Mouse (Mus musculus) telencephalon, adult 2 months (tissue): ENCODE data around the gene Rangap1.

Experiments
- DNase-seq: peaks from one replicate; pipeline ENCODE4 v3.0.0-alpha.2; 2011; ENCODE audit warnings: low read depth, low spot score

Rangap1 gene

GRCm38 (mm10) chr15:81744992-81745600, at the start of gene Rangap1, which contains the start of gene Zc3h7b:
Gene Rangap1 (minus strand): TSS chr15:81745530.
Gene Zc3h7b (plus strand): TSS chr15:81745057.
- DNase-seq: no peak

DNA sequence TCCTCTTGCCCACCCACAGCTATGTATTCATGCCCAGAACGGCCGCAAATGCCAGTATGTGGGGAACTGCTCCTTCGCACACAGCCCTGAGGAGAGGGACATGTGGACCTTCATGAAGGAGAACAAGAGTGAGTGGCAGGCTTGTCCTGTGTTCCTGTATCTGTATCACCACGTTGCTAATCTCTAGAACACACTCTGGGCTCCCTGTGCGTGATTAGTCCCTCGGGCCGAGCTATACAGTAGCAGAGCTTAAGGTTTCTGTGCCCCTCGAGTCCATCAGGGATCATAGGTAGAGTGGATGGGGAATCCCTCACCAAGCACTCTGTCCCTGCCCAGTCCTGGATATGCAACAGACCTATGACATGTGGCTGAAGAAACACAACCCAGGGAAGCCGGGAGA, 47.1 kb upstream of the Rangap1 start:
- DNase-seq: no peak

DNA sequence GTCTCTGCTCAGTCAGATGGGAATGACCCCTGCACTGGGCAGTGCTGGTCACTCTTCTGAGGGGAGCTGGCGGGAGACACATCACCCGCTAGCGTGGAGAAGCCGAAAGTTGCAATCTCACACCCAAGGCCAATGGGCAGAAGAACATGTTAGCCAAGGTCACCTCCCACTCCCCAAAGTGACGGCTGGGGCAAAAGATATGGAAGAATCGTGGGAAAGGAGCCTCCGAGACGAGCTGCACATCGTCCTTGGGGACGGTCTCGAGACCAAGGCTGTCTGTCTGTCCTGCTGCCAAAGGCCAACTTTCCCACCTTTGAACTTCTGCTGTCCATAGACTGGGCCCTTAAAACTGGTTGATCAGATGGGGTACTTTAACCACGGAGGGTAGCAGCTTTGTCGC, 42.2 kb upstream of the Rangap1 start:
- no peak for DNase-seq

DNA sequence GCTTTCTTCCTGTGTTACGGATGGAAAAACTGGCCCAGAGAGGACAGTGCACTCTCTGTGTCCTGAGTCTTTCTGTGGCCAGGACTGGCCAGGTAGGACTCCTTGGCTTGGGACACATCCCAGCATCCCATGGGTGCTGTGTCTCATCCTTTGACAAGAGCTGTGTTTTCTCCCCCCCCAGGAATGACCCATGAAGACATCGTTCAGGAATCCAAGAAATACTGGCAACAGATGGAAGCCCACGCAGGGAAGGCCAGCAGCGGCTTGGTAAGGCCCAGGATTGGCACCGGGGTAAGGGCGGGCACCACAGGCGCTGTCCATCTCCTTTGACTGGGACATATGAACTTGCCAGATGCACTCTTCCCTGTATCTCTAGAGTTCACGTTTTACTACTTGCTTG, 40.4 kb upstream of the Rangap1 start:
- no peak for DNase-seq

DNA sequence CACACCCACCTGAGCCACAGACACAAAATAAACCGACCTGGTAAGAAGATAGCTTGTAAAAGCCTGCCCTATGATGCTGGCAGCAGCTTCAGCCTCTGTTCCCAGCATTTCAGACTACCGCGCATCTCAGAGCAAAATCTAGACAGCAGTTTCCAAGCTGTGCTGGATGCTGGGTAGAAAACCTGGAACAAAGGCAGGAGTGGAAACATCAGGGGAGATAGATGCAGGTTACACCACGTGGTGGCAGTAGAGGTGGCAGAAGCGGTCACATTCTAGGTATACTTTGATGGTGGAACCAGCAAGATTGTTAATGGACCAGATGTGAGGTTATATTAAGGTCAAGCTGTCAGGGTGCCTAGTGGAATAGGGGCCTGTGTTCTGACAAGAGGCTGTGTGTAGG, 39.4 kb upstream of the Rangap1 start:
- no peak for DNase-seq

GRCm38 (mm10) chr15:81781816-81782215, 36.5 kb upstream of the Rangap1 start:
- DNase-seq: no peak

- DNase-seq: no peak
Observed at GRCm38 (mm10) chr15:81776631-81777422, 31.5 kb upstream of the Rangap1 start.

DNA sequence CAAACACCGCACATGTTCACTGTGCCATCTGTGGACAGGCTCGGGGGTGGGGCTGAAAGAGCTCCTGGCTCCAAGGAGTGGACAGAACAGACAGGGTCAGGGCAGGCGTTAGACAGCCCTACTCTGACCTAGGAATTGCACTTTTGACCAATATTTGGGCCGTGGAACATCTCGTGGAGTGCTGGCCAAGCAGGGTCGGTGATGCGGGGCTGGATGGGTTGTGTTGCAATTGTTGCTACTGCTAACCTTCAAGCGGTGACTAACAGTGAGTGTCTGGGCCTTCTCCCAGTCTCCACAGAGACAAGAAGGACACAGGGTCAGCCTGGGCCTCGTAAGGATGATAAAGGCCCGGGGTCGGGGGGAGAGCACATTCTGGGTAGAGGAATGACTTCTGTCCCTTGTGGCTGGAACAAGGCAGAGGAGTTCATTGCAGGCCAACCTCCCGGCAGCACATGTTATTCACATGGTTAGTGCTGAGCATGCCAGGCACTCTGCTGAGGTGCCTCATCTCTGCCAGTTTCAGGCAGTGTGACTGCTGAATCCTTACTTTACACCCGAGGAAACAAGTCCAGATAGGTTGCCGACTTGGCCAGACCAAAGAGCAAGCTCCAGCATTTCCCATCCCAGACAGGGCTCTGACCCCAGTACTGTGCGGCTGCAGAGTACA, 29.3 kb upstream of the Rangap1 start:
- DNase-seq: no peak

GRCm38 (mm10) chr15:81772431-81773120, 27.2 kb upstream of the Rangap1 start:
- no peak for DNase-seq

DNA sequence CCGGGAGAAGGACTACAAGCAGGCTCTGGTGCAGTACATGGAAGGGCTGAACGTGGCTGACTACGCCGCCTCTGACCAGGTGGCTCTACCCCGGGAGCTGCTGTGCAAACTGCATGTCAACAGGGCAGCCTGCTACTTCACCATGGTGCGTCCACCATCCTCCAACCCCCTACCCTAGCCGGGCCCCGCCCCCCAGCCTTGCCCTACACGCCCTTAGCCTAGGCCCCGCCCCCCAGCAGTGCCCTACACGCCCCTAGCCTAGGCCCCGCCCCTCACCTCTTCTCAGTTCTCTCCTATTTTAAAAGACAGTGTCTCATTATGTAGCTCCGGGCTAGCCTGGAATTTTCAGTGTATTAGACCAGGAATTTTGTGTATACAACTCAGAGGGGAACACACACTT, 23.7 kb upstream of the Rangap1 start:
- no peak for DNase-seq

DNA sequence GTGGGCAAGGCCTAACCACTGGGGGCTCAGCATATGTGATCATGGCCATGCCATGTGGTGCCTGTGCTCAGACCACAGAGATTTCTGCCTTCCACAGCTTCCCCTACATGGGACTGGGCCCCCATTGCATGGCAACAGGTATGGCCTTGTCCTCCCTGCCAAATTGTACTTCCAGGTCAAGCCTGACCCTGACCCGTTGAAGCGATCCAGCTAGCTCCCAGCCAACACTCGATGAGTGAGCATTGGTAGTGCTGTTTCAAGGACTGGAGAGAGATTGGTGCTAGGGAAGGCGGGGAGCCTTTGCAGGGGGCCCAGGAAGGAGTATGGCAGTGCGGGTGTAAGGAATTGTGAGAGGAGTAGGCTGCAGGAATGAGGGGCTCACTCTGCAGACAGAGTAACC, 21.1 kb upstream of the Rangap1 start:
- DNase-seq: no peak

DNA sequence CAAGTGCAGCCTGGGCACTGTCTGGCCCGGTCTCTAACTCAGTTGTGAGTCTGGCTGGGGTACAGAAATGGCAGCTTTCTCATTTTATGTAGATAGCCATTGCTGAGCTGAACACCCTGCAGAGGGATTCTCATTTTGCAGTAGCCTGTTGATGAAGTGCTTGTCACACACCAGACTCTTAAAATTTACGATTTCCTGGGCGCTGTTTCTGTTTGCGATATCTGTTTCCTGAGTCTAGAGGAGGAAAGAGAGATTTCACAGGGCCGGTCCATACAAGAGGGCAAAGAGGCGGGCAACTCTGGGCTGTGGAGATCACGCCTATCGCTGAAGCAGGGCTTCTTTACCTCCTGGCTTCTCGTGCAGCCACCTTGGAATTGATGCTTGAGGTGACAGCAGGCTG, 20.3 kb upstream of the Rangap1 start:
- DNase-seq: no peak

GRCm38 (mm10) chr15:81764573-81764972, 19.2 kb upstream of the Rangap1 start:
- no peak for DNase-seq

DNA sequence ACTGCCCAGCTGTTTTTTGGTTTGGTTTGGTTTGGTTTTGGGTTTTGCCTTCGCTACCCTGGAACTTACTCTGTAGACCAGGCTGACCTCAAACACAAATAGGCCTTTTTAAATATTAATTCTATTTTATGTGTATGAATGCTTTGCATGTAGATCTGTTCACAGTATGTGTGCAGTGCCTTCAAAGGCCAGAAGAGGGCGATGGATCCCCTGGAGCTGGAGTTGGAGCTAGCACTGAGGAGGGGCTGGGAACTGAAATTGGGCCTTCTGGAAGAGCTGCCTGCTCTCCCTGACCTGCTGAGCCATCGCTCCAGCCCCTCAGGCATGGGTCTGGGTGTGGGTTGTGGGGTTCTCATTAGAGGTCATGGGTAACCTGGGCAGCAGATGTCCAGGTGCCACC, 16.6 kb upstream of the Rangap1 start:
- no peak for DNase-seq

DNA sequence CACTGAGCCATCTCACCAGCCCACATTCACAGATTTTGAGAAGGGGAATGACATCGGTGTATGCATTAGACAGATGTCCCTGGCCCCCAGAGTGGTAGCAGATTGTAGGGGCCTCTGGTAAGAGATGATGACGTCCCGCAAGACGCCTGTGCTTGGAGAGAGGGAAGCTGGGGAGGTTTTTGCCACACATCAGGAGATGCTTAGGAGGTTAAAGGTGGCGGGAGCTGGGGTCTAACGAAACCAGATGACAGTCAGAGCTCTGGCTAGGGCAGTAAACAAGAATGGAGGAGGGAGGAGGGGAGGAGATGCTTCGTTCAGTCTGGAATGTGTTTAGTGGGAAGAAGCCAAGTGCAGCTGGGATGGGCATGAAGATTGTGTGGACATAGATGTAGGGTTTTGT, 16.1 kb upstream of the Rangap1 start:
- DNase-seq: no peak

DNA sequence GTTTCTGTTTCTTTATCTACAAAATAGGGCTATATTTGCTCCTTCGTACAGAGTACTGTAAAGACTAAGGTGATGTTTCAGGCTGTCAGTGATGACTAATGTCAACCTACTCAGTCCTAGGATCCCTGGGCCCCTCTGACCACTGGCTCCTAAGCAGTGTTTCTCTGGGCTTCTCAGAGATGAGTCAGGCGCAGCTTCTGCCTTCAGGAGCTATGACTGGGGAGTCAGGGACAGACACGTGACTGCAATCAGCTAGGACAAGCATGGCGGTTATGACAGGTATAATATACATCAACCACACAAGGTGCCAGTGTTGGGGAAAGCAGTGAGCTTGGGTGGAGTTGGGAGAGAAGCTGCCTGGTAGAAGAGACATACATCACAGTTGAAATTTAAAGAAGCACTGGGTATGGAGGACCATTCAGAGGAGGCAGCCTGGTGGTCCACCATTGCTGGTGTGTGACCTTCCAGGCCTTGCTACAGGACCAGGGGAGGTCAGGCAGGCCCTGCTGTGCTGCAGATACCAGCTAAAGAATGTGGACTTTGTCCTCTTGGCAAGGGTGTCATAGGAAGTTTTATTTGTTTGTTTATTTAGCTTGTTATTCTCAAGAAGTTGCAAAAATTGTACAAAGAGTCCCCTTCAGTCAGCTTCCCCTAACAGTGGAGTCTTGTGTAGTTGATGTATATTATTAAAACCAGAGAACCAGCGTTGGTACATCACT, 15.2 kb upstream of the Rangap1 start:
- no peak for DNase-seq

- no peak for DNase-seq
Observed at GRCm38 (mm10) chr15:81759542-81759941, 14.2 kb upstream of the Rangap1 start.

- no peak for DNase-seq
Observed at GRCm38 (mm10) chr15:81758701-81759100, 13.4 kb upstream of the Rangap1 start.

GRCm38 (mm10) chr15:81753669-81754068, 8.3 kb upstream of the Rangap1 start:
- no peak for DNase-seq

GRCm38 (mm10) chr15:81749742-81750141, 4.4 kb upstream of the Rangap1 start:
- DNase-seq: no peak

DNA sequence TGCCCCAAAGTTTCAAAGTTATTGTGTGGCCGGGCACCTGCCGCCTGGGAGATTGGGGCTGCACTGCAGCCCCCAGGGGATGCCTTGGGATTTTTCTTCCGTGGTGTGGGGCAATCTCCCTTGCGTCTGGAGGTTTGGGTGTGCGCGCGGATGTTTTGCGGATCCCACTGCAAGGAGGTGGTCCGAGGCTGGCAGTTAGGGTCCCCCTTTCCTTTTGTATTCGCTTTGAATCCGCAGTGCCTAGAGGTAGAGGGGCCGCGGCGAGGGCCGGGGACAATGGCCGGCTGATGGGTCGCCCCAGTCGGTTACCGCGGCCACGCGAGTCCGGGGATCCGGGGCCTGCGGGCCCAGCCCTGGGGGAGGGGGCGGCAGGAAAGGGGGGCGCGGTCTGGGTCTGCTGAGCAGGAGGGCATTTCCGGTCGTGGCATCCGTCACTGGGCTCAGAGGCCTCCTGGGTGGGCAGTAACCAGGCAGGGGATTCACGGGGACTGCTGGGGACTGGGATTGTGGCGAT, 328 bp upstream of the Rangap1 start:
- no peak for DNase-seq
